Mouse (Mus musculus) C3H10T1/2 (cell line): Measurements from ENCODE around the gene Nelfcd. TPM values are rescaled to one million over a fixed set of nuclear protein-coding genes. Genes with fewer than 3 reads are reported as not detected.

Experiments used
- polyA plus RNA-seq, 2 experiments: library from polyadenylated mRNA; unstranded; fragments of >200 nt; fragmentation: generic; extraction: Trizol; gene quantifications; one replicate each; pipeline ENCODE4 v1.2.1; 2012; ENCODE audit warnings: missing spikeins in 2 of 2

Nelfcd gene
- 10 to 100 TPM; 37.6 to 40.7 TPM for polyA plus RNA-seq

DNA sequence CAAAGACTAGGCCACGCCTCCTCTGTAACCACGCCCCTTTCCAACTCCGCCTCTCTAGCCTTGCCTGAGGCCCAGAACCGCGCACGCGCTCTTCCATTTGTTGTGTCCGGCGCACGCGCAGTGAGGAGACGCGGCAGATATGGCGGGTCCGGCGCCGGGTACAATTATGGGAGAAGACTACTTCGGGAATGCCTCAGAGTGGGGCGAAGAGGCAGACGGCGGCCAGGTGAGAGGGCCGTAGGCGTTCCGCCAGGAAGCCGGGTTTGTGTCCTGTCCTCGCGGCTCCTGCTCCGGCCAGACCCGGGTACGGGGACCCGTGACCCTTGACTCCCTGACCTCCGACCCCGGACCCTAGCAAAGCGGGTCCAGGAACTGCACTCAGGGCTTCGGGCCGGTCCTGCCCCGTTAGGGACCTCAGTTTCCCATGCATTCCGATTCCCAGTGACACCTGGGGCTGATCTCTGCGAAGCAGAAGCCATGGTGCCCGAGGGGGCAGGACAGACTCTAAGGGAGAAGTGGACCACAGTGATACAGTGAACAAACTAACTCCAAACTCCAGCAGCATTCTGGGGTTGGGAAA is at the start of gene Nelfcd:
TSS of gene Nelfcd (plus strand) at position 74 of the 580 bp plus-strand sequence.

DNA sequence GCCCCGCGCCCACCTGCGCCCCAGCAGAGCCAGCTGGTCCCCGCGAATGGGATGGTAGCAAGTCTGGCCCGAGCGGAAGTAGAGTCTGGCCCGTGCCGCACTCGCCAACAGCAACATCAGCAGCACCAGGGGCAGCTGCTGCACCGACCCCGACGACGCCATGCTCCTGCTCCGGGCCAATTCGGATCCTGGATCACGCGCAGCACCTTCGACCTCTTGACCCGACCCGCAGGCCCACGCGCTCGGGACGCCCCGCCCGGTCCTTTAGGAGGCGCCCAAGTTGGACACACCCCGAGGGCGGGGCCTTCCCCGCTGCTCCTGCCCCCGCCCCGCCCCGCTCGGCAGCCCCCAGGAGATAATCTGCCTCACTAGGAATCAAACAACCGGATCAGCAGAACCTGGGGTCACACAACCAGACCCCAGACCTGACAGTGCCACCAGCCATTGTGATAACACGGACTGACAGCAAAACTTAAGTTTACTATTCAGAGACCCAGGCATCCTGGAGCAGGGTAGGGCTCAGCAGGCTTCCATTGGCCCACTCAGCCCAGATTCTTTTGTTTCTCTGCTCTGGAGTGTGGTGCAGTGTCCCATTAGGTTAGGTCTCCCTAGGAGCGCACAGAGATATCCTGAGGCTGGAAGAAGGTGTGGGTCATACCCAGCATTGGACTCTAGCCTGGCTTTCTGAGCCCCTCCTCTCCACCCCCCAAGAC is 23.3 kb downstream of the Nelfcd start, which contains the start of gene Ctsz:
TSS of gene Ctsz (minus strand) at position 303 of the 713 bp plus-strand sequence.

GRCm38 (mm10) chr2:174450353-174450752 is 34.7 kb downstream of the Nelfcd start, which contains the start of gene Tubb1:
TSS of gene Tubb1 (plus strand) at chr2:174450695.

DNA sequence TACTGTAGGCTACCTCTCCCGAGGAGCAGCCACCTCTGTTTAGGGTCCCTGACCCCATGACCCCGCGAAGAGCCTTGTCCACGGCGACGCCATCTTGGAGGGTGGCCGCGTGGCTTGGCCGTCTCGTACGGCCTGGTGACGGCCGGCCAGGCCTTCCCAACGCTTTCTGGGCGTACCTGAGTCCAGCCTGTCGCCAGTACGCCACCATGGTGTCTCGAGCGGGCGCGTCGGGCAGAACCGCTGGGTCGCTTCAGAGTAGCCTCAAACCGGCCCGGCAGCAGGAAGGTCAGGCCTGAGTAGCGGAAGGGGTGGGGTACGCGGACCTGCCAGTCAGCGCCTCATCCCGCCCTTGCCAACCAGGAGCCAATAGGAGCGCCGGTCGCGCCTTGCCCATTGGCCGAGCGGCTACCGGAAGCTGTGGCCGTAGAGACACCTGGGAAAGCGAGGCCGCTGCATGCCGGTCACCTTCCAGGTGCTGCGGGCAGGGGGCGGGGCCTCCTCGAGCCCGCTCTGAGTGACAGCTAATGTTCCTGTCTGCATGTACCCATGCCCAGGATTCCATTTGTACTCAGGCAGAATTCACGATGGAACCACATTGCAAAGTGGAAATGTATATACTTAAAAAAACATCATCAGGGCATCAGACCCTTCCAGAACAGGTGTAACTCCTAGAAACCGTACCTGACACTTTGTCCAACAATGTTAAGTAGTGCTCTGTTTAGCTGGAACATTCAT is 48.4 kb downstream of the Nelfcd start, which contains the start of gene Atp5e:
TSS of gene Atp5e (minus strand) at position 317 of the 735 bp plus-strand sequence.

DNA sequence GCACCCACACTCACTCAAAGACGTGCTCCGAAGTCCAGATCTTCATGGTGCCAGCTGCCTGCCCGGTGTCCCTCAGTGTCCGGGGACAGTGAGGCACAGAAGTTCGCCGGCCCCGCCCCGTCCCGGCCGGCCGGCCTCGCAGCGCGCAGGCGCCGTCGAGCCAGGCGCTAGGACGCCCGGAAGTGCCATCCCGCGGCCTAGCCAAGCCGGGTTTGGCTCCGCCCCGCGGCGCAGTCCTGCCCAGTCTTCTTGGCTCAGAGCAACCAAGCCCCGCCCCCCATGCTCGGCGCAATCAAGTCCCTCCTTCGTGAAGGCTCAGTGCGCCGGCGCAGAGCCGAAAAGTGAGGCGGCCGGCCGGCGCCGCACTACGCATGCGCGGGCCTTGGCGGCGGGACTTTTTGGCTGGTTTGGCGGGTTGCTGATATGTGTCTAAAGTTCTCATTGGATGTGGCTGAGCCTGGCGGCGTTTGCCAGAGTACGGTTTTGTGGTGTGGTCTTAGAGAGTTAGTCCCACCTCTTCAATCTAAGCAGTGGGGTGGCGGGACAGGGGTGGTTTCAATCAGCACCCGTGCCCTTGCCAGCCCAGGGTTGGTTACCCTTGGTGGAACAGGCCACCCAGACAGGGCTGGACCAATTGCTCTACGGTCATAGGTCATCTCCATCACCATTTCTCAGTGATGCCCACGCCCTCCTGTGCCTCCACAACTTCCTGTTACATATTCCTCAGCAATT is 57.4 kb downstream of the Nelfcd start, which contains the start of gene Prelid3b:
TSS of gene Prelid3b (minus strand) at position 264 of the 732 bp plus-strand sequence.

Other genes starting within 250 kb of the Nelfcd start
- 1,000 to 10,000 TPM in 1 of 2 experiments, 100 to 1,000 TPM in 1; 476 to 1,294 TPM for gene Gnas, start 131.5 kb upstream of the Nelfcd start, polyA plus RNA-seq
- gene Gm20721, start 69.1 kb upstream of the Nelfcd start, polyA plus RNA-seq = 1 to 10 TPM in 1 of 2 experiments, under 1 TPM in 1; 0.70 to 2.6 TPM
- gene Ctsz, start 23.2 kb downstream of the Nelfcd start, polyA plus RNA-seq = 100 to 1,000 TPM; 117 to 284 TPM
- gene Tubb1, start 34.9 kb downstream of the Nelfcd start, polyA plus RNA-seq = not detected
- 1,000 to 10,000 TPM; 1,261 to 1,349 TPM for gene Atp5e, start 48.3 kb downstream of the Nelfcd start, polyA plus RNA-seq
- gene Prelid3b, start 57.3 kb downstream of the Nelfcd start, polyA plus RNA-seq = 10 to 100 TPM in 1 of 2 experiments, 1 to 10 TPM in 1; 8.6 to 23.5 TPM
- not detected for gene Zfp831, start 227.7 kb downstream of the Nelfcd start, polyA plus RNA-seq